Mouse (Mus musculus): ENCODE measurements at regions not wholly inside any gene's neighbourhood (a gene's known extent, or its start where the extent isn't known, plus 50 kb on each side); places are given as distances from the start of the nearest gene placed in this dataset.
"Not testable (repeated sequence)": the region's sequence is repeated elsewhere in the genome, so short reads cannot be mapped to it uniquely, and the experiment has no call there.

- ATAC-seq (ENCODE audit: low FRiP score, low TSS enrichment): no peak
- 56% methylated on average over 8 of the region's 8 CpGs for WGBS
- Histone ChIP-seq H3K9ac (replicated peaks; ENCODE audit: low read length) (no peak overlapping the region), H3K27ac (ENCODE audit: low read length) (no peak overlapping the region), H3K4me1 (ENCODE audit: insufficient read depth, low read length) (no peaks in the 10 kb centered on the region), H3K27me3 (ENCODE audit: insufficient read depth, low read length) (no peaks in the 10 kb centered on the region), H3K36me3 (ENCODE audit: insufficient read depth, low read length) (no peaks in the 10 kb centered on the region), H3K9me3 (ENCODE audit: low read length) (no peaks in the 10 kb centered on the region), H3K4me3 (ENCODE audit: low read length) (no peak overlapping the region), H3K4me2 (replicated peaks; ENCODE audit: low read depth, low read length) (peak overlapping the region; percentile 29)
These were observed 346.0 kb upstream of the Nova1 start for GRCm38 (mm10) chr12:47164736-47165135.

- no peak overlapping the region; the same call in 1 of the 2 replicates for H3K4me3 ChIP-seq (ENCODE audit: low read length)
- H3K27ac ChIP-seq (ENCODE audit: low read length): no peak overlapping the region
- no peak overlapping the region for H3K9ac ChIP-seq (replicated peaks; ENCODE audit: low read length)
- H3K9me3 ChIP-seq (ENCODE audit: low read length): no peaks in the 10 kb centered on the region
- WGBS: 34% methylated on average over 15 of the region's 15 CpGs
- H3K36me3 ChIP-seq (ENCODE audit: insufficient read depth, low read length): no peaks in the 10 kb centered on the region
- peak; percentile 61; the same call in 1 of the 2 replicates for ATAC-seq (ENCODE audit: low FRiP score, low TSS enrichment)
- no peaks in the 10 kb centered on the region for H3K4me1 ChIP-seq (ENCODE audit: insufficient read depth, low read length)
- H3K4me2 ChIP-seq (replicated peaks; ENCODE audit: low read depth, low read length): peak overlapping the region; percentile 29
- no peaks in the 10 kb centered on the region for H3K27me3 ChIP-seq (ENCODE audit: insufficient read depth, low read length)
These were observed 345.4 kb upstream of the Nova1 start for GRCm38 (mm10) chr12:47164031-47164717.

- no peaks in the 10 kb centered on the region for H3K27me3 ChIP-seq (ENCODE audit: insufficient read depth, low read length)
- H3K4me2 ChIP-seq (replicated peaks; ENCODE audit: low read depth, low read length): no peak overlapping the region
- no peak for ATAC-seq (ENCODE audit: low FRiP score, low TSS enrichment)
These were observed 344.4 kb upstream of the Nova1 start for GRCm38 (mm10) chr12:47163171-47163570.

GRCm38 (mm10) chr12:47162624-47163151 lies 344.0 kb upstream of the Nova1 start:
- no peak overlapping the region for H3K27ac ChIP-seq (ENCODE audit: low read length)
- H3K4me3 ChIP-seq (ENCODE audit: low read length): no peak overlapping the region
- no peak for ATAC-seq (ENCODE audit: low FRiP score, low TSS enrichment)
- WGBS: 11% methylated on average over 6 of the region's 6 CpGs
- H3K9me3 ChIP-seq (ENCODE audit: low read length): no peaks in the 10 kb centered on the region
- H3K4me1 ChIP-seq (ENCODE audit: insufficient read depth, low read length): no peaks in the 10 kb centered on the region
- H3K27me3 ChIP-seq (ENCODE audit: insufficient read depth, low read length): no peaks in the 10 kb centered on the region
- no peak overlapping the region for H3K9ac ChIP-seq (replicated peaks; ENCODE audit: low read length)
- no peak overlapping the region for H3K4me2 ChIP-seq (replicated peaks; ENCODE audit: low read depth, low read length)
- no peaks in the 10 kb centered on the region for H3K36me3 ChIP-seq (ENCODE audit: insufficient read depth, low read length)

More at GRCm38 (mm10) chr12:47163171-47163570, 344.4 kb upstream of the Nova1 start:
- H3K4me1 ChIP-seq (ENCODE audit: insufficient read depth, low read length): no peaks in the 10 kb centered on the region
- no peak overlapping the region for H3K4me3 ChIP-seq (ENCODE audit: low read length)
- no peak overlapping the region for H3K9ac ChIP-seq (replicated peaks; ENCODE audit: low read length)
- H3K9me3 ChIP-seq (ENCODE audit: low read length): no peaks in the 10 kb centered on the region
- 29% methylated on average over 1 of the region's 1 CpGs for WGBS
- H3K27ac ChIP-seq (ENCODE audit: low read length): no peak overlapping the region
- no peaks in the 10 kb centered on the region for H3K36me3 ChIP-seq (ENCODE audit: insufficient read depth, low read length)

GRCm38 (mm10) chr12:47160626-47161025 lies 341.9 kb upstream of the Nova1 start:
- WGBS: 49% methylated on average over 1 of the region's 1 CpGs
- H3K9me3 ChIP-seq (ENCODE audit: low read length): no peaks in the 10 kb centered on the region
- no peak overlapping the region for H3K27ac ChIP-seq (ENCODE audit: low read length)
- H3K36me3 ChIP-seq (ENCODE audit: insufficient read depth, low read length): no peaks in the 10 kb centered on the region
- H3K4me1 ChIP-seq (ENCODE audit: insufficient read depth, low read length): no peaks in the 10 kb centered on the region
- H3K4me2 ChIP-seq (replicated peaks; ENCODE audit: low read depth, low read length): no peak overlapping the region
- ATAC-seq (ENCODE audit: low FRiP score, low TSS enrichment): no peak
- H3K27me3 ChIP-seq (ENCODE audit: insufficient read depth, low read length): no peaks in the 10 kb centered on the region
- H3K9ac ChIP-seq (replicated peaks; ENCODE audit: low read length): no peak overlapping the region
- no peak overlapping the region for H3K4me3 ChIP-seq (ENCODE audit: low read length)

GRCm38 (mm10) chr12:47155916-47156315 lies 337.2 kb upstream of the Nova1 start:
- not testable (repeated sequence) for ATAC-seq (ENCODE audit: low FRiP score, low TSS enrichment); H3K27me3 ChIP-seq (ENCODE audit: insufficient read depth, low read length); H3K36me3 ChIP-seq (ENCODE audit: insufficient read depth, low read length); H3K4me2 ChIP-seq (replicated peaks; ENCODE audit: low read depth, low read length); H3K9me3 ChIP-seq (ENCODE audit: low read length); H3K4me3 ChIP-seq (ENCODE audit: low read length); H3K27ac ChIP-seq (ENCODE audit: low read length); H3K9ac ChIP-seq (replicated peaks; ENCODE audit: low read length); H3K4me1 ChIP-seq (ENCODE audit: insufficient read depth, low read length)
- 34% methylated on average over 3 of the region's 3 CpGs for WGBS

GRCm38 (mm10) chr12:47140677-47141076 lies 321.9 kb upstream of the Nova1 start:
- H3K27ac ChIP-seq (ENCODE audit: low read length): no peak overlapping the region
- no peaks in the 10 kb centered on the region for H3K4me1 ChIP-seq (ENCODE audit: insufficient read depth, low read length)
- H3K9ac ChIP-seq (replicated peaks; ENCODE audit: low read length): no peak overlapping the region
- no peak overlapping the region for H3K4me3 ChIP-seq (ENCODE audit: low read length)
- H3K36me3 ChIP-seq (ENCODE audit: insufficient read depth, low read length): no peaks in the 10 kb centered on the region
- no peak for ATAC-seq (ENCODE audit: low FRiP score, low TSS enrichment)
- H3K27me3 ChIP-seq (ENCODE audit: insufficient read depth, low read length): no peaks in the 10 kb centered on the region
- H3K9me3 ChIP-seq (ENCODE audit: low read length): no peaks in the 10 kb centered on the region
- H3K4me2 ChIP-seq (replicated peaks; ENCODE audit: low read depth, low read length): no peak overlapping the region
- WGBS: 70% methylated on average over 4 of the region's 4 CpGs

GRCm38 (mm10) chr12:47129821-47130220 lies 311.1 kb upstream of the Nova1 start:
- Histone ChIP-seq H3K9ac (replicated peaks; ENCODE audit: low read length) (no peak overlapping the region), H3K27ac (ENCODE audit: low read length) (no peak overlapping the region), H3K27me3 (ENCODE audit: insufficient read depth, low read length) (no peaks in the 10 kb centered on the region), H3K36me3 (ENCODE audit: insufficient read depth, low read length) (no peaks in the 10 kb centered on the region), H3K4me1 (ENCODE audit: insufficient read depth, low read length) (no peaks in the 10 kb centered on the region), H3K4me2 (replicated peaks; ENCODE audit: low read depth, low read length) (no peak overlapping the region), H3K4me3 (ENCODE audit: low read length) (no peak overlapping the region), H3K9me3 (ENCODE audit: low read length) (no peaks in the 10 kb centered on the region)
- ATAC-seq (ENCODE audit: low FRiP score, low TSS enrichment): no peak
- 89% methylated on average over 9 of the region's 9 CpGs for WGBS

- no peaks in the 10 kb centered on the region for H3K36me3 ChIP-seq (ENCODE audit: insufficient read depth, low read length)
- no peaks in the 10 kb centered on the region for H3K27me3 ChIP-seq (ENCODE audit: insufficient read depth, low read length)
- 69% methylated on average over 3 of the region's 3 CpGs for WGBS
- H3K4me2 ChIP-seq (replicated peaks; ENCODE audit: low read depth, low read length): no peak overlapping the region
- H3K27ac ChIP-seq (ENCODE audit: low read length): no peak overlapping the region
- no peak for ATAC-seq (ENCODE audit: low FRiP score, low TSS enrichment)
- H3K9ac ChIP-seq (replicated peaks; ENCODE audit: low read length): no peak overlapping the region
- no peaks in the 10 kb centered on the region for H3K4me1 ChIP-seq (ENCODE audit: insufficient read depth, low read length)
- no peak overlapping the region for H3K4me3 ChIP-seq (ENCODE audit: low read length)
- H3K9me3 ChIP-seq (ENCODE audit: low read length): no peaks in the 10 kb centered on the region
These were observed 309.9 kb upstream of the Nova1 start for GRCm38 (mm10) chr12:47128596-47128995.

- Histone ChIP-seq H3K27ac (ENCODE audit: low read length) (no peak overlapping the region), H3K27me3 (ENCODE audit: insufficient read depth, low read length) (no peaks in the 10 kb centered on the region), H3K9me3 (ENCODE audit: low read length) (no peaks in the 10 kb centered on the region), H3K9ac (replicated peaks; ENCODE audit: low read length) (no peak overlapping the region), H3K36me3 (ENCODE audit: insufficient read depth, low read length) (no peaks in the 10 kb centered on the region), H3K4me2 (replicated peaks; ENCODE audit: low read depth, low read length) (no peak overlapping the region), H3K4me3 (ENCODE audit: low read length) (no peak overlapping the region), H3K4me1 (ENCODE audit: insufficient read depth, low read length) (no peaks in the 10 kb centered on the region)
- WGBS: 85% methylated on average over 3 of the region's 3 CpGs
- ATAC-seq (ENCODE audit: low FRiP score, low TSS enrichment): no peak
These were observed 302.7 kb upstream of the Nova1 start for GRCm38 (mm10) chr12:47121426-47121825.
